Mouse (Mus musculus): ENCODE results near the gene Ptpdc1. TPM values are rescaled to one million over a fixed set of nuclear protein-coding genes. Genes with fewer than 3 reads are reported as not detected.

Ptpdc1 gene
- polyA plus RNA-seq, 1 experiment from 2014 or later = 16.9 TPM

DNA sequence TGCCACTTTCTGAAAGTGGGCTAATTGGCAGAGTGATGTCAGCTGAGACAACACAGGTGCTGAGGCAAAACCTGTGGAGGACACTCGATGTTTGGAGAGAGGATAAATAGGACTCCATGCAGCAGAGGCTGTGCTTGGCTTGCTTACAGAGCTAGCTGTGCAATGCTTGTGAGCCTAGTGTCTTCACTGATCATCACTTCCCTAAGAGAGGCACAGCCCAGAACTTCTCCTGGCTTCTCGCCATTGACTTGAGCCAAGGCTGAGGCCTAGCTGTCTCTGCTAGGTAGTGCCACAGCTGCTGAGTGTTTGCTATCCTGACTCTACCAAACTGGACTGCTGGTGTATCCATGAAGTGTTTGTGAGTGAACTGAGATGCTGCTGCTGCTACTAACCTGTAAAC lies 94.8 kb downstream of the Ptpdc1 start:
- WGBS = 71% methylated on average over 2 of the region's 2 CpGs
- Histone ChIP-seq H3K4me2 (ENCODE audit: low read depth, low read length) (no peak overlapping the region), H3K9me3 (replicated peaks; ENCODE audit: control insufficient read depth, low read length) (no peaks in the 10 kb centered on the region), H3K4me1 (ENCODE audit: control insufficient read depth, insufficient read depth, low read length) (no peaks in the 10 kb centered on the region), H3K27ac (replicated peaks; ENCODE audit: low read depth, low read length) (no peak overlapping the region), H3K4me3 (ENCODE audit: low read depth, low read length) (no peak overlapping the region), H3K27me3 (ENCODE audit: control insufficient read depth, insufficient read depth, low read length) (no peaks in the 10 kb centered on the region), H3K9ac (replicated peaks; ENCODE audit: low read length) (no peak overlapping the region), H3K36me3 (replicated peaks; ENCODE audit: control insufficient read depth, insufficient read depth, low read depth, low read length) (no peaks in the 10 kb centered on the region; the same call in 1 of the 2 replicates)
- ATAC-seq (replicated peaks; ENCODE audit: insufficient number of reproducible peaks, low FRiP score, low TSS enrichment, low read depth) (no peak), DNase-seq (ENCODE audit: low spot score) (no peak)

- no peaks in the 10 kb centered on the region for H3K4me1 ChIP-seq (ENCODE audit: control insufficient read depth, insufficient read depth, low read length)
- 55% methylated on average over 2 of the region's 2 CpGs for WGBS
- no peak overlapping the region for H3K27ac ChIP-seq (replicated peaks; ENCODE audit: low read depth, low read length)
- no peak overlapping the region for H3K4me3 ChIP-seq (ENCODE audit: low read depth, low read length)
- ATAC-seq (replicated peaks; ENCODE audit: insufficient number of reproducible peaks, low FRiP score, low TSS enrichment, low read depth) = no peak
- H3K27me3 ChIP-seq (ENCODE audit: control insufficient read depth, insufficient read depth, low read length) = no peaks in the 10 kb centered on the region
- no peaks in the 10 kb centered on the region for H3K9me3 ChIP-seq (replicated peaks; ENCODE audit: control insufficient read depth, low read length)
- no peaks in the 10 kb centered on the region; the same call in 1 of the 2 replicates for H3K36me3 ChIP-seq (replicated peaks; ENCODE audit: control insufficient read depth, insufficient read depth, low read depth, low read length)
- H3K9ac ChIP-seq (replicated peaks; ENCODE audit: low read length) = no peak overlapping the region
- no peak for DNase-seq (ENCODE audit: low spot score)
- H3K4me2 ChIP-seq (ENCODE audit: low read depth, low read length) = no peak overlapping the region
Observed at GRCm38 (mm10) chr13:48529028-48529427, 96.4 kb downstream of the Ptpdc1 start.

DNA sequence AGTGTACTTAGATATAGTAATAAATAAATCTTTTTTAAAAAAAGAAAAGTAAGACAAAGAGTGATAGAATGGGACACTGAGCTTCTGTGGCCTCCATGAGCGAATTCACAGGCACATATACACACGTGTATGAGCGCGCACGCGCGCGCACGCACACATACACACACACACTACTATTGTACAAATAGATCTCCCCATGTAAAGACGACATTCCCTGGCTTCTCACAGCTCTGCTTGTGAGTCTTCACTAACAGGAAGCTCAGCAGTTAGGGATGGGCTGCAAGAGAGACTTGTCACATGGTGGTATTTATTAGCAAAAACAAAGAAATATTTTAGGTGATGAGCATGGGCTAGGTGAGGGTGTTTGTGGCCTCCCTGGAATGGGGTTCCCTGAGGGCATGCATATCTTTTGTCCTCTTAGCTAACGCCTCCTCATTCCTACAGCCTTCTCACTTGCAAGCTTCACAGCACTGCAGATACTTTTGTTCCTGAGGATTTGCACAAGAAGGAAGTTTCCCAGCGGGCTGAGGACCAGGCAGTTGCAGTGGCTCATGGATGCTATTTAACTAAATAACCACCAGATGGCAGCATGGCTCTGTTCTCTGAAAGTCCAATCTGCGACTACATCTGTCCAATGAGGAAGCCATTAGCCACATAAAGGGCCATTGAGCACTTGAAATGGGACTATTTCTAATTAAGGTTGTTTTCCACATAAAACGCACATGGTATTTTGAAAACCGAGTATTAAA lies 97.2 kb downstream of the Ptpdc1 start:
- Histone ChIP-seq H3K27ac (replicated peaks; ENCODE audit: low read depth, low read length) (no peak overlapping the region), H3K4me3 (ENCODE audit: low read depth, low read length) (no peak overlapping the region), H3K27me3 (ENCODE audit: control insufficient read depth, insufficient read depth, low read length) (no peaks in the 10 kb centered on the region), H3K9me3 (replicated peaks; ENCODE audit: control insufficient read depth, low read length) (no peaks in the 10 kb centered on the region), H3K9ac (replicated peaks; ENCODE audit: low read length) (no peak overlapping the region), H3K36me3 (replicated peaks; ENCODE audit: control insufficient read depth, insufficient read depth, low read depth, low read length) (no peaks in the 10 kb centered on the region; the same call in 1 of the 2 replicates), H3K4me1 (ENCODE audit: control insufficient read depth, insufficient read depth, low read length) (no peaks in the 10 kb centered on the region), H3K4me2 (ENCODE audit: low read depth, low read length) (no peak overlapping the region)
- 52% methylated on average over 15 of the region's 15 CpGs for WGBS
- ATAC-seq (replicated peaks; ENCODE audit: insufficient number of reproducible peaks, low FRiP score, low TSS enrichment, low read depth) (0 out of 2 replicates have a peak, but pooled peaks have one; percentile 56), DNase-seq (ENCODE audit: low spot score) (peak; percentile 92)

MicroRNA genes within 50 kb of the gene (microRNA counts, 519-probe panel; counts per million panel counts)
- 5,235 counts per million, percentile 91 among the panel's probes with 10 or more counts for microRNA mmu-let-7a
- microRNA mmu-let-7d = 4,752 counts per million, percentile 81 among the panel's probes with 10 or more counts
- 4,448 counts per million, percentile 74 among the panel's probes with 10 or more counts for microRNA mmu-let-7f

Small RNA genes within 50 kb of the gene (microRNA-seq; reads per million reads assigned to microRNA genes)
- gene Gm24111 (ENCODE audit: borderline number of aligned reads) (not detected), gene Mirlet7a-1 (ENCODE audit: borderline number of aligned reads) (53.2 reads per million, percentile 34 among the genes with 10 or more reads in this experiment), gene Mirlet7d (ENCODE audit: borderline number of aligned reads) (2,433 reads per million, percentile 80 among the genes with 10 or more reads in this experiment), gene Mirlet7f-1 (ENCODE audit: borderline number of aligned reads) (not detected)

Other genes starting within 250 kb of the Ptpdc1 start
- gene Zfp169, start 112.2 kb downstream of the Ptpdc1 start, polyA plus RNA-seq (2014; fragmentation: Nextera tagmentation; extraction: Ambion mirVana) = 7.3 and 8.4 TPM in 2 replicates
- 2.2 and 2.9 TPM in 2 replicates for gene A830005F24Rik, start 112.1 kb downstream of the Ptpdc1 start, polyA plus RNA-seq (2014; fragmentation: Nextera tagmentation; extraction: Ambion mirVana)
- 74.9 and 139 TPM in 2 replicates for gene Barx1, start 37.3 kb upstream of the Ptpdc1 start, polyA plus RNA-seq (2014; fragmentation: Nextera tagmentation; extraction: Ambion mirVana)
- gene Phf2, start 245.5 kb upstream of the Ptpdc1 start, polyA plus RNA-seq (2014; fragmentation: Nextera tagmentation; extraction: Ambion mirVana) = 10.1 and 11.0 TPM in 2 replicates